Mouse (Mus musculus) lung, postnatal 14 days (tissue): ENCODE measurements at regions not wholly inside any gene's neighbourhood (a gene's known extent, or its start where the extent isn't known, plus 50 kb on each side); places are given as distances from the start of the nearest gene placed in this dataset.
A peak's percentile ranks its signal among the peaks of the same experiment; 100 is the strongest.

Experiments
- DNase-seq: peaks from one replicate; pipeline ENCODE4 v3.0.0; 2021

DNA sequence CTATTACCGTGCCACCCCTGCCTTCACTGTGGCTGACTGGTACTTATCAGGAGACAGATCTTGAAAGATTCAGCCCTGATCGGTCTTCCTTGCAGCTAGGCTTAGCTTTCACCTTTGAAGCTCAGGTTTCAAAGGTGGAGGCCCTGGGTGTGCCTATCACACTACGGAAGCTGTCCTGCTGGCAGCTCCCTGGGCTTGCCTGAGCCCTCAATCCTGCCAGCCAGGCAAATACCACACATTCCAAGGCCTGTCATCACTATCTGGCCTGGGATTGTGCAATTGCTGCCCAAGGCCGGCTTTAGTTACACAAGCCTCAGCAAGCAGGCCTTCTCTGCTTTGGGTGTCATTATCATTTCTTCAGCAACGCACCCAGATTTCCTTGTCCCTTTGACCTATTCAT lies 390.6 kb upstream of the Mmadhc start:
- peak; percentile 55 for DNase-seq

DNA sequence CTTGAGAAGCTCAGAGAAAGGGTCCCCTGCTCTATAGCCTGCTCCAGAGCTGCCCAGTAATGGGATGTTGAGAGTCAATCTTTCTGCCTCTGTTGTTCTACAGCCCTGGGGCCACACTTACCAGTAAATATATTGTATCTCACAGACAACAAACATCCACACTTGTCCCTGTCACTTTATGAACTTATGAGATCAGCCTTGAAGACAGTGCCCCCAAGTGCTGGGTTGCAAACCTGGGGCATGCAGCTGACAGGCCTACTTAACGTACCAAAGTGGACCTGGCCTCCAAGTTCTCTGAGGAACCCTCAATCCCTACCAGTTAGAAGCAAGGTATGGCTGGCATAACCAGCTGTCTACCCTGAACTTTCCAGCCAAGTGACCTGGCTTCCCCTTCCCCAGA lies 380.9 kb upstream of the Mmadhc start:
- no peak for DNase-seq

DNA sequence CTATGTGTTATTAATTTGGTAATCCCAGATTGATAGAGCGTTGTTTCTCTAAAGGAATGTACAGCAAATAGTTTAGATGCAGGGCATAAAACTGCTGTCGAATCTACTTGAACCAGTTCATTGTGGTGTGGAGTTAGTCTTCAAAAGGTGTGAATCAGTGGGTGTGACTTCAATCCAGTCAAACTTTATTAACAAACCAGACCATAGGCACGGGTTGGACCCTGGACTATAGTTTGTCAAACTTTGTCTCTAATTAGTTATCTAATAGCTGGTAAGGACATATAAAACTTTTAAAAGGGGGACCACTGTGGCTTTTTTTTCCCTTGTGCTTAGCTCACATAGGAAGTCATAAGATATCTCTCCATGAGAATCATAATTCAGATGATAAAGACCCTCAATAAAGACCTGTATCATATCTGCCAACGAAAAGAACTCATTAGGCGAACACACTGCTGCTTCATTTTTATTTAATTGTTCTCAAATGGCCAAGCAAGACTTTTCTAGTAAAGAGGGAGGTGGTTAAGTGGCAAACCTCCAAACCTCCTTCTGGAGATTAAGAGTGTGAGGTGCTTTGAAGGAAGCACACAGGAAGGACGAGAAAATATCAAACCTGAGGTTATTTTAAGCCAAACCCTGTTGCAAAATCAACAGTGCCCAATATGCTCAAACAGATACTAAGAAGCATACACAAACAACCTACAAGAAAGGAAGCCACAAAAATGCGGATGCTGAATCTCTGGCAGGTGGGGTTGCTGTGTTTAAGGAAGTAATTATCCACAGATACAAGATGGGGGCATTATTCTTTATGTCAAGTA lies 379.3 kb upstream of the Mmadhc start:
- DNase-seq = no peak

DNA sequence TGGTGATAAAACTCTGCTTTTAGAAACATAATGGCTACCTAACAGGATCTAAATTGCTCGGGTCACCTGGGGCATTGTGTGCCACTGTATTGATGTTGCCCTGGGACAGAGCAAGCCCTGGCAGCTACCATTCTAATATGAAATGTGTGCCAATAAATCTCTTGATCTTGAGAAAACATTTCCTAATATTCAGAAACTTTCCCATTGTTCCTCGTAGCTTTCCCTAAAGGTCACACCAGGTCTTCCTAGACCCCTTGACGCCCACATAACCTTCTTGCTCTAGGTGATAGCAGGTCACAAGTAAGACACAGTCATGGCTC lies 378.2 kb upstream of the Mmadhc start:
- no peak for DNase-seq

DNA sequence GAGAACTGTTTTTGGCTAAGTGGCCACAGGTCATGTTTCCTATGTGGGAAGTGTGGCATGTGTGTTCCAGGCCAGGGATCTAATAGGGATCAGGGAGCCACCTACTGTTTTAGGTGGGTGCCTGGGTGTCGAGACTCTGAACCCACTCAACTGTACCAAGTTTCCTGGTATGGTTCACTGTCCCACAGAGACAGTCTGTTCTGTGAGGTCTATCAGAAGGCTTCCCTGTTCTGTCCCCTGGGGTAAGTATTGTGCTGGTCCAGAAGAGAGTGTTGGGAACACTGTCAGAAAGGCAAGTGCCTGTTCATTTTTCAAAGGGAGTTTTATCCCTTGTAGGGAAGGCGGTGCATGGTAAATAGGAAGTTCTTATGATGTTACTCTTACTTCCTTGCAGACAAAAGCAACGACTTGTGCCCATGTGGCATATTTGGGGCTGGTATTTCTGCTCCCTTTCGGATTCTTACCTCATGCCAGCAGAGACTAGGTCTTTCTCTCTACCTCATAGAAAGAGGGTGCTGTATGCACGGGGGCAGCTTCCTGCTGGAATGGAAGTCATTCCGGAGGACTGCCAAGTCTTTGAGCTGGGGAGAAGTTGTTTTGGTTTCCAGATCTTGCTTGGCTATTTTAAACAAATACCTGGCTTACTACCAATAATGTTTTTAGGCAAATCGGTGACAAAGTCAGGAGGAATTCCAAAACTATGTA lies 377.7 kb upstream of the Mmadhc start:
- peak; percentile 46 for DNase-seq

DNA sequence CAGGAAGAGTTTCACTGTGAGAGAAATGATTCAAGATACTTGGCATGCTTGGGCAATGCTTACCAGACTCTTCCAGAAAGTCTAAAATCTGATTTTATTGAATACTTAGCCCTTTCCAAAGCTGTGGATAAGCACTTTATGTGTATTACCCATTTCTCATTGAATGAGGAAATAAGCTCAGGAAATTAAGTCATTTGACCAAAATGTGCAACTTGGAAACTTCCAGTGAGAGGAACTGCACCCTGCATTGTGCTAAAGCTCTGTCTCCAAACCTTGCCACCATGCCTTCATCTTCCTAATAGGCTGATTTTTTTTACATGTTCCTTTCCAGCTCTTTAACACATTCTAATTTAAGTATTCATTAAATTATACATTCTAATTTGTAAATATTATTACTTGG lies 372.7 kb upstream of the Mmadhc start:
- DNase-seq = no peak

DNA sequence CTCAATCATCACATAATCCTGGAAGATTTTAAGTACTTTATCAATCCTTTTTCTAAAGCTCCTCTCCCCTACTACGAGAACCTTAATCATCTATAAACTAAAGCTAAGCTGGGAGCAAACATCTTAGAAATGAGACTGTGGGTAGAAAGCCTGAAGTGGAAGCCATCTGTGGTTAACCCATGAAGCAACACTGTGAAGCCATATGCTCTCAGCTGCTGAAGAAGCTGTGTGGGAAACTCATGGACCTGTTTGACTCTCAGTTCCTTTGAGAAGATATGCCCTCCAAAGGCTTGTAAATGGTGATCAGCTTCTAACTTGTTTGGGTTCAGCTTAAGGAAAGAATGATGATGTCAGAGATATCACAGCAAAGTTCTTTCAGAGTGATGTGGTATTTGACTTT lies 372.2 kb upstream of the Mmadhc start:
- no peak for DNase-seq

DNA sequence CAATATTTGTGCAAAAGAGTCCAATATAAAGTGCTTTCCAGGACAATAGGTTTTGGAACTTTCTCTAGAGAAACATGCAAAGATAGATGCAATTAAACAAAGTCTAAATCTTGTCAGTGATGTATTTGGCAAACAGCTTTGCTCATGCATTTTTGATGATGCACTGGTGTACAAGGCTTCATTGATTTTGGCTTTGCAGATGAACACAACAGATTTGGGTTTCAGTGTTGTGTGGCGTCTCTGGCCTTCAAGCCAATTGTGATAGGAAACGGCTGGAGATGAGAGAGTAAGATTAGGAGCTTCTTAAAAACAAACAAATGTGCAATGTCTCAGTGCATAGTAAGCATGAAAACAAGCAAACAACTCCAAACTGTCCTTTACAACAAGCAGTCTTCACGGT lies 370.6 kb upstream of the Mmadhc start:
- DNase-seq = no peak

DNA sequence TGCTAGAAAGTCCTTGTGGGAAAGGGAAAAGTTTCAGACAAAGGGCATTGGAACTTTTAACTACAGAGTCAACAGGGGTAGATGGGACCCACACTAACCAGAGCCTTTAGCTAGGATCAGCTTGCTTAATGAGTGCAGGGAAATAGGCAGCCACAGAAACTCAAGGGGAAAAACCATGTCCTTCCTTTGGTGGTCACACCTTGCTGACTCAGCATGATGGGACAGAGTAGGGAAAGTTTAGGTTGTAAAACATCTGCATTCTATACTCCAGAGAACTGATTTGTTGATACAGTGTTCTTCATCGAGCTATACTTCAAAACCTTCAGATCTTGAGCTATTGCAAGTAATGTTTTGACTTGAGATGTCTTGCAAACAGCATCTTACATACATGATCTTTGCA lies 365.9 kb upstream of the Mmadhc start:
- no peak for DNase-seq

DNA sequence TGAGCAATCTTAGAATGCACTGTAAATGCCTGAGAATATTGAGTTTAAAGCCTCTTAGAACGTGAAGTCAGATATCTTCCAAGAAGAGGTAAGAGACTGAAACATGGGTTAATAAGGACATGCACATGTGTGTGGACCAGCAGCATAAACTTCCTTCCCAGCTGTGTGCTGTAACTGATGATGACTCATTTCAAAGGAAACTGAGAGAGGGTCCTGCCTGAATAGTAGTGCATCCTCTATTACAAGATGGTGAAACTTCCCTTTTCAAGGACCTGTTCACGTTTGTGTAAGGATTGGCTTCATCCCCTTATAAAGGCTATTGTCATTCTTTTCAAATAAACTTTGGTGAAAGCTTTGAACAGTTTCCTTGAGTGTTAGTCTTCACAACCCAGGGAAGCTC lies 363.4 kb upstream of the Mmadhc start:
- DNase-seq = no peak

DNA sequence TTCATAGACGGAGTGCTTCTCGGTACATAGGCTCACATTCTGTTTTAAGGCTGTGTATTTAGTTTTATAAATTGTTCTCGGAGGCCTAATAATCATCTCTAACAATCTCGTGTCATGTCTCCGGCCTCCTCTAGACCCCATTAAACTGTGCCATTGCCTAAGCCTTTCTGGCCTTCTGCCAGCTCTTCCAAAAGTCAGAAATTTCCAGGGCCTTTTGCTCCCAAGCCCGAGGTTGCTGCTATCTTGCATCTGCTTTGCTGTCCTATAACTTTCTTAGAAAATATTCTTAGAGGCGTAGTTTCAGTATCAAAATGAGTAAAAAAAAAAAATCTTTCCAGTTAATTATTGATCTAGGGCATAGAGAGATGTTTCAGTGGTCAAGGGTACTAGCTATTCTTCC lies 361.2 kb upstream of the Mmadhc start:
- DNase-seq = no peak

DNA sequence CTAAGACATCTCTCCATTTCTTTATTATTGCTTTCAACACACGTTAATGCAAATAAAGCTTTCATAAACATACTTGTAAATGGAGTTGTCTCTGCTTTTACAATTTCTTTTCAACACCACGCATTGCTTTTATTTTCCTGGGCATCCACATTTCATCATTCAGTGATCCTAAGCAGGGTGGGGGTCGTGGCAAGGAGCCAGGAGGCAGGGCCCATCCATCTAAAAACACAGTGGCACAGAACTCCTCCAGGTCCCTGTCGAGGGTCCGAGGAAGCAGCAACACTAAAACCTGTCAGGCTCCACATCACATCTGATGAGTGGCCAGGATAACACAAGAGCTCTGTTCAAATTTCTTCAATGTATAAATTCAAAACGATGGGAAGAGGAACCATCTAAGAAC lies 359.8 kb upstream of the Mmadhc start:
- no peak for DNase-seq

DNA sequence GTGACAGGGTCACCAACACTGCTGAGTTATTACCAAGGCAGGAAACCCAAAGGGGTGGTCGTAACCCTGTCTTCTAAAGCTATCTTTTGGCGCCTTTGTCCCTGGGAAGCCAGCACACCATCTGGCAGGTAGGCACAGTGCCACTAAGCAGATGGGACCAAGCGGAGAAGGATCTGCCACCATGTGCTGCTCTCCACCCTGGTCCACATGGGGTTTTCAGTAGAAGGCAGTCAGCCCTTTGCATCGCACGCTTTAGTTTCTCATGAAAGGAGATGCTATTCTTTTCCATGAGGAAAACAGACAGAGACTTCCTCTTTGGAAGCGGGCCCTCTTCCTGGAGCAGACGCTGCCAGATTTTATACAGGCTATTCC lies 358.3 kb upstream of the Mmadhc start:
- no peak for DNase-seq

DNA sequence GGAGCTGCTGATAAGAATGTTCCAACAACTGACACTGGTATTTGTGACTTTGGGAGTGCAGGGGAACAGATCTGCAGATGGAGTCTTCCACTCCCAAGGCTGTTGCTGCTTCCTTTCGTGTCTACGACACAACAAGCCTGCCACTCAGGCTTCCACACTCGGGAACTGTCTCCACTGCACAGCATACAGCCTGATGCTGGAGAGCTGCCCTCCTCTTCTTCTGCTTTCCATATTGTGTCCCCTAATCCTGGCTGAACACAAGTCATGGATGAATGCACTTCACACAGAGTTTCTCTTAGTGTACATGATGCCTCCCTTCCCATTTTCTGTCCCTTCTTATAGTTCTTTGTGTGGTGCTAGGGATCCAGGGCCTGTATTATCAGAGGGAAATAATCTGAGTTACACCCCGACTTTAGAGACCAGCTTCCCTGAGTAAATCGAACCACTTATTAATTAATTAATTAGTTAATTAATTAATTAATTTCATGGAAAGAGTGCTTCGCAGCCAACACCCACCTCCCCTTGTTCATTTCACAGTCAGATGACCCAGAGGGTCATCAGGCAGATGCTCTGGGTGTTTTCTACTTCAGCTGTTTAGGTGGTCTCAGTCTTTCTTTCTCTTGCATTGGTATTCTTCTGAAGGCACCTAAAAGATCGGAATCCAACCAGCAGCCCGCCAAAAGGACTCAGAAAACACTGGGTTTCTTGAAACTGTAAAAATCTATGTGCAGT lies 357.8 kb upstream of the Mmadhc start:
- no peak for DNase-seq

DNA sequence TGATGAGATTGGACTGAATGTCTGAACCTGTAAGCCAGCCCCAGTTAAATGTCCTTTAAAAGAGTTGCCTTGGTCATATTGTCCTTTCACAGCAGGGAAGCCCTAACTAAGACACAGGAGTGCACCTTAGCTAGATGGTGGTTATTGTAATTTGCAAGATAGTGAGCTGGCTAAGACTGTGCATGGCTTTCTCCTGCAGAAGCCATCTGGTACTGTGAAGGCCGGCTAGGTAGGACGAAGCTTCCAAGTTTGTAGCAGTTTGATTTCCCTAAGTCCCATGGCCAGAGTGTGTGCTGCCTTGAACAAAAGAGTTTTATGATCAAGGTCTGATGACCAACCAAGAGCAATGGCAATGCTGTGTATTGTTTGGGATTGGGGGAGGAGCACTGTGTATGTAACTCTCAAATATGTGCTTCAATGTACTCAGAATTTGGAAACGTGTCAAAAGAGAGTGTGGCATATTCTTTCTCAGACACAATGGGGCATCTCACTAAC lies 356.6 kb upstream of the Mmadhc start:
- no peak for DNase-seq

DNA sequence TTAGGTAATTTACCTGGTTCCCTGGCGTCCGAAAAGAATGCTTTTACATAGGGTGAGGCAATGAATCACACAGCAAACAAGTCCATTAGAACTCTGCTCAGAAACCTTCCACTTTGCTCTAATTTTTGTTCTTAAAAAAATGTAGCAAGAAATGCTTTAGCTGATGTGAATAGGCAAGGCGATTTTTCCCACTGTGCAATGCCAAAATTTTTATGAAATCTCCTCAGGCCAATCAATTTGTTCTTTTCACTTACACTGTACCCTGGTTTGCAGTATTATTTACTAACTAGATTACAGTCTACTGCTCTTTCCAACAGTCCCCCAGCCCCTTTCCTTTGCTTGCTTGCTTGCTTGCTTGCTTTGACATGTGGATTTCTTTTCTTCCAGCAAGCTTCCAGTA lies 353.1 kb upstream of the Mmadhc start:
- no peak for DNase-seq

DNA sequence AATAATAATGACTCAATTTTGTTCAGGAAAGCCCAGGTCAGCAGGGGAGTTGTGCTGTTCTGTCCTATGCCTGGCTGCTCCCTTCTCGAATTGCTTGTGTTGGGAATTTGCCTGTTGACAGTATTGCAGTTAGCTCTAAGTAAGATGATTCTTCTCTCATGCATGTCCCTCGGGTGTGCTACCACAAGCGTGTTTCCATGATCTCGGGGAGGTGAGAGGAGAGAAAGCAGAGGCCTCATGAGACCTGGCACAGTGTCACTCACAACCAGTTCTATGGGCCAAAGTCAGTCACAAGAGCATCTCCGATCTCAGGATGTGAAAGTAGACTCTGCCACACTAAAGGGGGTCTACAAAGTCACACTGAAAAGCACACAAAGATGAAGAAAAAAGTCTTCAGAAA lies 346.6 kb upstream of the Mmadhc start:
- no peak for DNase-seq

DNA sequence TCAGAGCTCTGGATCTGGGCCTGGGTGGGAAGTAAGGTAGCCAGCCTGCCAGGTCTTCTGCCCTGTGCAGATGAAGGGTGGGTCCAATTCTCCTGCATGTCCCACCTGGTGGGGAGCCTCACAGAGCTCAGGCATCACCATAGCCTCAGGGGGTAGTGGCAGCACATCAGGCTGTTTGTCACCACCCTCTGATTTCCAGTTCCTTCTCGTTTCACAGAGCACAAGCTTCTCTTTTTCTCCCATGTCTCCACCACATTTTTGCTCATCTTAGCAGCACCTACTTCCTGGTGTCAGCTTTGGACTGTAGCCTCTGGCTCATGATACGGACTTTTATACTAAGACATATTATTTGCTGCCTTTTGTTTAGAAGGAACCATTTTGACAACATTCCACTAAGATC lies 345.6 kb upstream of the Mmadhc start:
- no peak for DNase-seq

DNA sequence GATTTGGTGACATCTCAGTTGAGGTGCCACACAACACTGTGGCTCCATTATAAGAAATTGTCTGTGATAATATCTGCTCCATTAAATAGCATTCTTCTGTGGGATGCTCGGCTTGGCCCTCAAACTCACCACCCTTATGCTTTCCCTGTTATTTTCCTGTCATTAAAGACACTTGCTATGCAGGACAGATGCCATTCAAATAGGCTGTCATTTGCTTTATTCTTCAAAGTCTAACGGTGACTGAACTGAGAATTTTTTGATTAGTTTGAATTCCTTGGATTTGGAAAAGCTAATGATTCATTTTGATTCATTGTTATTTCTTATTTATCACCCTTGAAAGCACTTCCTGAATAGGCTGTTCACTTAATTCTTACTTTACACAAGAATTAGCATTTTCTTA lies 339.3 kb upstream of the Mmadhc start:
- DNase-seq = no peak

DNA sequence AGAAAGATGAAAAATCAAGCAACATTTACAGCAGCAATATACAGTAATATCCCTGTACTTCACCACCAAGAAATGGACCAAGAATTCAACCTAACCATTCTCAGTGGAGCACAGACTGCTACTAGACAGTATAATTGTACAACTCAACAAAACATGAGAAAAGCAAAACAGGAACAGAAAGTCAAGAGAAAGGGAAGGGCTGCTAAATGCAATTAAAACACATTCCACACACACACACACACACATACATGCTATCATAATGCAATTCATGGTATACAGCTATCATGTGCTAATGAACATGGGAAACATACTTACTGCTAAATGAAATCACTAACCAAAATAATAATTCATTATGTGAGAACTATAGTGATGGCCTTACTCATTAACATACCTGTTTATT lies 335.2 kb upstream of the Mmadhc start:
- DNase-seq = no peak

DNA sequence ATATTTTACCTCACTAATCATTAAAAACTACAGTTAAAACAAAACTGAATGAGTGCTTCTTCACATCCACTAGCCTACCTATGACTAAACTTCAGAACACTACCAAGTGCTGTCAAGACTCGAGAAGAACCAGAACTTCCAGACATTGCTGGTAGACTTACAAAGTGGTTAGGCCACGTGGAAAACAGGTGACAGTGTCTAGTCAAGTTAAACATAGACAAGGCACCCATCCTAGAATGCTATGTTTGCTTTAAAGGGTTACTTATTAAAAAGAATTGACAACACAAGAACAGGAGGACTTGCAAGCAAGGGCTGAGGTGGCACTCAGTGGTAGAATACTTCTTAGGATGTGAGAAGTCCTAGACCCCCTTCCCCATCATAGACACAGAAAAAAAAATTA lies 330.9 kb upstream of the Mmadhc start:
- no peak for DNase-seq

DNA sequence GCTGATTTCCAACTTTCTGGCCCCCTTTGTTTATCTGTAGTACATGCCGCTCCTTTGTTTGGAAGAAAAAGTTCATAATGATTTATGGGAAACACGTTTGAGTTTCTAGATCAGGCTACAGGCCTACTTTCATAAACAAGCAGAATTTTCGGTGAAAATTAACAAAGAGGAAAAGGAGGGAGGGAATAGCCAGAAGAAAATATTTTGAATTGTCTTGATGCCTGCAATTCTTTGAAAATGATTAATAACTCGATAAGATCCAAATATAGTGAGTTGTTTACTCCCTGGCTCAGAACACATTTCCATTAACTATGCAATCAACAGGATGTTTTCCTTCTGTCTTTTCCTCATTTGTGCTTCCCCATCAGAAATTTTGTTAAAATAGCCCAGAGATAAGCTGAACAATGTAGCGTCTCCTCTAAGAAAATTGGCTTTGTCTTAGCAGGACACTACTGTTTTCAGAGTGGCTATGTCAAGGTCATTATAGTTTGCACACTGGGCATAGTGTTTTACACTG lies 328.7 kb upstream of the Mmadhc start:
- no peak for DNase-seq

DNA sequence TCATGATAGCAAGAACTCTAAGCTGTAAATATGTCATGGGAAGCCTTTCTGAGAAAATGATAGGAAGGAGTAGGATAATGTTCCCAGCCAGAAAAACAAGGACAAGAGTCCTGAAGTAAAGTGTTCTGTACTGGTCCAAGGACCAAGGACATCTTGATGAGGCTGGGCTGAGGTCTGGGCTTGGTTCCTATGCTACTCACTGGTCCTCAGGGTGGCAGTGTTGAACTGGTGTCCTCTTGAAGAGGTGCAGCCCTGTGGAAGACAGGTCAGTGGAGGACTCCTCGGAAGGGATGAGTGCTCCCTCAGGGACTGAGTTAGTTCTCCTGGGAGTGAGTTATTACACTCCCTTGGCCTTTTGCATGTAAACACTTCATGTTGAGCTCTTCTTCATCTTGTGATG lies 312.5 kb upstream of the Mmadhc start:
- peak; percentile 61 for DNase-seq

DNA sequence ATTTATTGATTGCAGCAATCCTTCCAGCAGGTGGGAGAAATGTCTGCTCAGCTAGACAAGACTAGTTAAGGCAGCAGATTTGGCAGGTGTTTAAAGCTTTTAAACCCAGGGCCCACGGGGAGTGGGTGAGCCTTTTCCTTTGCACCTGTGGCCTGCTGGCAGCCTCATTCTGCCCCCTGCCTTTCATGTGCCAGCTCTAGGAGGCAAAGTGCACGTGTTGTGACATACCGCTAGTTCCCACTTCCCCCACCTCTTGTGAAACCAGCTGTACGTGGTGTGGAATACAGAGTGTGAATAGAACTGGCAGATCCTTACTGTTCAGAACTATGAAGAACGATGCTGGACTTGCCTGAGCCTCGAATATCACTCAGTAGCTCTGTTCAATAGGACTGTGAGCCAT lies 292.6 kb upstream of the Mmadhc start:
- no peak for DNase-seq
